Mouse (Mus musculus) embryonic facial prominence, embryonic 15.5 days (tissue): Measurements from ENCODE around the gene Map2k7. TPM values are rescaled to one million over a fixed set of nuclear protein-coding genes. Genes with fewer than 3 reads are reported as not detected.
"Not testable (repeated sequence)": the region's sequence is repeated elsewhere in the genome, so short reads cannot be mapped to it uniquely, and the experiment has no call there.

Experiments
- ATAC-seq: fragments of 200-750 bp; cut with Nextera tagmentation; 2 replicates; pipeline ENCODE4 v1.8.0; 2017; ENCODE audit warnings: low read depth, moderate TSS enrichment; ENCODE audit not compliant: insufficient number of reproducible peaks, low FRiP score, low TSS enrichment
- H3K27ac ChIP-seq: fragments of 300-500 bp; sonication (generic); replicated peaks from 2 replicates; pipeline ENCODE4 v1.5.1; 2015; ENCODE audit warnings: mild to moderate bottlenecking, inconsistent platforms
- H3K27me3 ChIP-seq: fragments of 300-500 bp; sonication (generic); 2 replicates; pipeline ENCODE4 v1.6.1; 2015; ENCODE audit warnings: inconsistent platforms
- H3K36me3 ChIP-seq: fragments of 300-500 bp; sonication (generic); 2 replicates; pipeline ENCODE4 v1.6.1; 2015; ENCODE audit warnings: mild to moderate bottlenecking, inconsistent platforms
- H3K4me1 ChIP-seq: fragments of 300-500 bp; sonication (generic); 2 replicates; pipeline ENCODE4 v1.6.1; 2015; ENCODE audit warnings: inconsistent platforms
- H3K4me2 ChIP-seq: fragments of 300-500 bp; sonication (generic); replicated peaks from 2 replicates; pipeline ENCODE4 v1.6.1; 2015; ENCODE audit warnings: mild to moderate bottlenecking, inconsistent platforms
- H3K4me3 ChIP-seq: fragments of 300-500 bp; sonication (generic); replicated peaks from 2 replicates; pipeline ENCODE4 v1.5.1; 2015; ENCODE audit warnings: mild to moderate bottlenecking, inconsistent platforms
- H3K9ac ChIP-seq: fragments of 300-500 bp; sonication (generic); 2 replicates; pipeline ENCODE4 v1.6.1; 2015; ENCODE audit warnings: inconsistent platforms
- H3K9me3 ChIP-seq: fragments of 300-500 bp; sonication (generic); replicated peaks from 2 replicates; pipeline ENCODE4 v1.6.1; 2016; ENCODE audit warnings: inconsistent platforms
- WGBS: fragments of 180-500 bp; shearing (Covaris S2); methylation state at CpG from one replicate; pipeline ENCODE4 v1.1.7; 2015; 5-methylcytosine and 5-hydroxymethylcytosine counted together
- polyA plus RNA-seq: library from polyadenylated mRNA; unstranded; fragments of >200 nt; fragmentation: Nextera tagmentation; extraction: Ambion mirVana; gene quantifications from 2 replicates; pipeline ENCODE4 v1.2.1, GENCODE M21; 2015

Gene Map2k7
- polyA plus RNA-seq, 1 experiment from 2014 or later: 34.2 TPM

- Histone ChIP-seq H3K36me3 (peaks cover 35% of the 10 kb centered on the region), H3K9me3 (no peaks in the 10 kb centered on the region), H3K27me3 (no peaks in the 10 kb centered on the region), H3K4me2 (peak overlapping the region; percentile 78), H3K9ac (peak overlapping the region; percentile 99; the same call in 1 of the 2 replicates), H3K4me1 (peaks cover 35% of the 10 kb centered on the region), H3K4me3 (peak overlapping the region; percentile 100), H3K27ac (peak overlapping the region; percentile 93)
- no peak for ATAC-seq
- WGBS: 38% methylated on average over 8 of the region's 8 CpGs
These were observed 13.7 kb downstream of the Map2k7 start for GRCm38 (mm10) chr8:4252116-4252760.

DNA sequence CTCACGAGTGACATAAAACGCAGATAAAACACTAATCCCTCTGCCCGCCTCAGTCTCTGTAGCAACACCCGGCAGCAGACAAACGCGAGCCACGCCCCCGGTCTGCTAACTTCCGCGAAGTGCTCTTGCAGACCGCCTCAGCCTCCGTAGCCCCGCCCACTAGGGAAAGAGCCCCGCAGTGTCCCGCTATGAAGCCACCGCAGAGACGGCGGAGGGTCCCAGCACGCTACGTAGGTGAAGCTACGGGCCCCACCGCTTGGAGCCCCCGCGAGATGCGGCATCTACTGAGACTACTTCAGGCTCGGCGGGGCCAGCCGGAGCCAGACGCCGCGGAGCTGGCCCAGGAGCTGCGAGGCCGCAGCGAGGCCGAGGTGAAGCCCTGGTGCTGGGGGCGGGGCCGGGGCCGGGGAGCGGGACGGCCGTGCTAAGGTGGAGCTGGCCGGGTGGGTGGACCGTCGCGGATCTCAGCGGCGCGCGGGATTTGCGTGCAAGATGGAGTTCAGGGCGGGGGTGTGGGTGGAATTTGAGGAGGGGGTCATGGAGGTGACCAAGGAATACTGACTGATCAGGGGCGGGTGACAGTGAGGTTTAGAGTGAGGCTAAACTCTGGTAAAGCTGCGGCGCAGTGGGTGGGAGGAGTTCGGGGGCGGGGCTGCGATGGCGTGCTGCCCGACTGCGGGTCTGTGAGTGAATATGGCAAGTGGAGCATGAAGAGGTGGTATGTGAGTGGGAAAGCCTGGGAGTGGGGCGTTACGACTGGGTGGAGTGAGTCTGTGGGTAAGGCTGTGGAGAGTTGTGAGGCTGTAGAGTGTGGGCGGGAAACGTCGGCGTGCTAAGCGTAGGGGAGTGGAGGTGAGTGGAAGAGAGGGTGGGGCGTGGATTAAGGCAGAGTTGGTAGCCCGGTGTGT lies 14.6 kb downstream of the Map2k7 start, which contains the start of gene Snapc2:
Gene Snapc2, plus strand, starts transcription at position 147 of the 908 bp plus-strand sequence.
- H3K4me3 ChIP-seq: peak within 1 kb of the TSS; percentile 100
- no peaks in the 10 kb centered on the region for H3K9me3 ChIP-seq
- no peaks in the 10 kb centered on the region for H3K27me3 ChIP-seq
- H3K27ac ChIP-seq: peak within 1 kb of the TSS; percentile 93
- WGBS: under 1% methylated on average over 69 of the region's 69 CpGs
- H3K36me3 ChIP-seq: peaks cover 25% of the 10 kb centered on the region
- peak within 1 kb of the TSS; percentile 78 for H3K4me2 ChIP-seq
- peak; percentile 91 for ATAC-seq
- peak within 1 kb of the TSS; percentile 99 for H3K9ac ChIP-seq
- peaks cover 45% of the 10 kb centered on the region for H3K4me1 ChIP-seq

GRCm38 (mm10) chr8:4254001-4254400 lies 15.5 kb downstream of the Map2k7 start:
- peaks cover 23% of the 10 kb centered on the region for H3K36me3 ChIP-seq
- H3K4me2 ChIP-seq: peak overlapping the region; percentile 78
- WGBS: 68% methylated on average over 6 of the region's 6 CpGs
- H3K9ac ChIP-seq: peak overlapping the region; percentile 99; the same call in 1 of the 2 replicates
- H3K4me3 ChIP-seq: peak overlapping the region; percentile 100
- H3K4me1 ChIP-seq: peaks cover 45% of the 10 kb centered on the region
- peak overlapping the region; percentile 93; the same call in 1 of the 2 replicates for H3K27ac ChIP-seq
- ATAC-seq: no peak
- H3K9me3 ChIP-seq: no peaks in the 10 kb centered on the region
- H3K27me3 ChIP-seq: no peaks in the 10 kb centered on the region

DNA sequence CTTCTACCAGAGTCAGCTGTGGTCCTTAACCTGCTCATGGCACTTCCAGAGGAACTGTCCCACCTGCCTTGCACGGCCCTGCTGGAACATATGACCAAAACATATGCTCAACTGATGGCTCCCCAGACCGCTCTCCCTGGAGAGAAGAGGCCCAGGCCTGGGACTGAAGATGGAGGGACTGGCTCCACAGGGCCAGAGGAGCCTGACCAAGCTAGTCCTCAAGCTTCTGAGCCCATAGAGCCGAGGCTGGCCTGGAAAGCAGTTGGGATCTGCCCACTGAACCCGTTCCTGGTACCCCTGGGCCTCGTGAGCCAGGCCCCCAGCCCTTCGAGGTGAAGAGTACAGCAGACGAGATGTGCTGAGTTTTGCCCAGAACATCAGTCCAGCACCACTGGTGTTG lies 16.9 kb downstream of the Map2k7 start:
- not testable (repeated sequence) for H3K4me3 ChIP-seq, H3K9ac ChIP-seq, ATAC-seq, H3K4me2 ChIP-seq, H3K27me3 ChIP-seq, H3K9me3 ChIP-seq, H3K27ac ChIP-seq
- Histone ChIP-seq H3K36me3 (peaks cover 30% of the 10 kb centered on the region), H3K4me1 (peaks cover 44% of the 10 kb centered on the region)
- 87% methylated on average over 7 of the region's 7 CpGs for whole genome bisulfite sequencing

GRCm38 (mm10) chr8:4256911-4257310 lies 18.4 kb downstream of the Map2k7 start:
- WGBS: 36% methylated on average over 4 of the region's 4 CpGs
- Histone ChIP-seq H3K4me1 (peaks cover 40% of the 10 kb centered on the region), H3K36me3 (peaks cover 44% of the 10 kb centered on the region), H3K4me3 (no peak overlapping the region), H3K9ac (no peak overlapping the region), H3K27me3 (no peaks in the 10 kb centered on the region), H3K9me3 (no peaks in the 10 kb centered on the region), H3K4me2 (0 out of 2 replicates have a peak overlapping the region, but pooled peaks have one; percentile 87), H3K27ac (0 out of 2 replicates have a peak overlapping the region, but pooled peaks have one; percentile 1)
- no peak for ATAC-seq

DNA sequence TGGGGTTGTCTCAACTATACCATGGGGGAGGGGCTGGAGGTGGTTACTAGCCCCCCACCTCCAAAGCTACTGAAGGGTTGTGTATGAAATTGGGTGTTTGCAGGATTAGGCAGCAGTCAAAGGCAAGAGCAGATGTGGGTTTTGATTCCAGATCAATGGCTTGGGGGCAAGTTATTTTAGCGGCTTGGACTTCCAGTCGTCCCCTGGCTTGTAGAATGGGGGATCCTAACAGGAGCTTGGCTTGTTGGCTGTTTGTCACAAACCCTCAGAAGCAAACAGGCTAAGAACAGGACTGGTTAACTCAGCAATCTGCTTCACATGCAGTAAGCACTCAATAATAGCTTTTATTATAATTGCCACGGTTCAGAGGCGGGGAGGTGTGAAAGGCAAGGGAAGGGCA lies 18.8 kb downstream of the Map2k7 start:
- ATAC-seq: no peak
- Histone ChIP-seq H3K4me1 (peaks cover 39% of the 10 kb centered on the region), H3K4me2 (peak overlapping the region; percentile 87; the same call in 1 of the 2 replicates), H3K9me3 (no peaks in the 10 kb centered on the region), H3K9ac (no peak overlapping the region), H3K27ac (0 out of 2 replicates have a peak overlapping the region, but pooled peaks have one; percentile 1), H3K27me3 (no peaks in the 10 kb centered on the region), H3K36me3 (peaks cover 48% of the 10 kb centered on the region), H3K4me3 (peak overlapping the region; percentile 74)
- 62% methylated on average over 4 of the region's 4 CpGs for WGBS

- H3K9me3 ChIP-seq: no peaks in the 10 kb centered on the region
- H3K4me3 ChIP-seq: peak overlapping the region; percentile 74
- peaks cover 36% of the 10 kb centered on the region for H3K4me1 ChIP-seq
- WGBS: 3% methylated on average over 35 of the region's 35 CpGs
- H3K27ac ChIP-seq: peak overlapping the region; percentile 83
- H3K4me2 ChIP-seq: peak overlapping the region; percentile 87
- H3K9ac ChIP-seq: peak overlapping the region; percentile 57
- ATAC-seq: peak; percentile 59
- H3K36me3 ChIP-seq: peaks cover 57% of the 10 kb centered on the region
- no peaks in the 10 kb centered on the region for H3K27me3 ChIP-seq
These were observed 19.7 kb downstream of the Map2k7 start for GRCm38 (mm10) chr8:4258233-4258632.

DNA sequence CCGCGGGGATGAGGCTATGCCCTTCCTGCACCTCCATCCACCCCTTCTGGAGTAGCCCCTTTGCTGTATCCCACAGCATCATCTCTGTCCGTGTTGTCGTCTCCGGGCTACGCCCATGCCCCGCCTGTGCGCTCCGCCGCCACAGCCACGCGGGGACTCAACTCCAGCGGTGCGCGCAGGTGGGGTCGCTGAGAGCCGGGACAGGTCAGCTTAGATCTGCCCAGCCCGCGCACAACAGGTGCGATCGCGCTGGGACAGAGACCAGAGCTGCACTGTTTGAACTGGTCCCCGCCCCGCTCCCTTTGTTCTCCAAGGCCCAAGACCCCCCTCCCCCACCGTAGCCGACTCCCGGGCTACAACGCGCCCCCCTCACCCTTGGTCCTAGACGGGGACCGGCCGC lies 20.1 kb downstream of the Map2k7 start:
- under 1% methylated on average over 32 of the region's 32 CpGs for WGBS
- H3K9me3 ChIP-seq: no peaks in the 10 kb centered on the region
- peak overlapping the region; percentile 87 for H3K4me2 ChIP-seq
- H3K4me1 ChIP-seq: peaks cover 33% of the 10 kb centered on the region
- peak overlapping the region; percentile 83 for H3K27ac ChIP-seq
- H3K27me3 ChIP-seq: no peaks in the 10 kb centered on the region
- H3K4me3 ChIP-seq: peak overlapping the region; percentile 74
- peak overlapping the region; percentile 57 for H3K9ac ChIP-seq
- peaks cover 62% of the 10 kb centered on the region for H3K36me3 ChIP-seq
- ATAC-seq: peak; percentile 79

GRCm38 (mm10) chr8:4259125-4259804 lies 20.7 kb downstream of the Map2k7 start, which contains the start of gene Ctxn1:
TSS of gene Ctxn1 (minus strand) at chr8:4259274.
- WGBS: 4% methylated on average over 28 of the region's 33 CpGs
- H3K9me3 ChIP-seq: no peaks in the 10 kb centered on the region
- peak within 1 kb of the TSS; percentile 57 for H3K9ac ChIP-seq
- peak within 1 kb of the TSS; percentile 87 for H3K4me2 ChIP-seq
- H3K4me1 ChIP-seq: peaks cover 28% of the 10 kb centered on the region
- H3K27ac ChIP-seq: peak within 1 kb of the TSS; percentile 83
- H3K4me3 ChIP-seq: peak within 1 kb of the TSS; percentile 74
- H3K27me3 ChIP-seq: no peaks in the 10 kb centered on the region
- ATAC-seq: peak; percentile 93
- H3K36me3 ChIP-seq: peaks cover 66% of the 10 kb centered on the region

GRCm38 (mm10) chr8:4259805-4260170 lies 21.2 kb downstream of the Map2k7 start:
- no peak for ATAC-seq
- peak overlapping the region; percentile 83; the same call in 1 of the 2 replicates for H3K27ac ChIP-seq
- peaks cover 66% of the 10 kb centered on the region for H3K36me3 ChIP-seq
- no peaks in the 10 kb centered on the region for H3K27me3 ChIP-seq
- no peak overlapping the region for H3K4me2 ChIP-seq
- H3K9ac ChIP-seq: no peak overlapping the region
- WGBS: 75% methylated on average over 4 of the region's 4 CpGs
- H3K4me3 ChIP-seq: no peak overlapping the region
- peaks cover 26% of the 10 kb centered on the region for H3K4me1 ChIP-seq
- no peaks in the 10 kb centered on the region for H3K9me3 ChIP-seq
